Mouse (Mus musculus): Measurements from ENCODE around the gene Akap8l. TPM values are rescaled to one million over a fixed set of nuclear protein-coding genes. Genes with fewer than 3 reads are reported as not detected.

Akap8l gene
- total RNA-seq, 2 experiments from 2014 or later: 20.8 to 28.0 TPM

DNA sequence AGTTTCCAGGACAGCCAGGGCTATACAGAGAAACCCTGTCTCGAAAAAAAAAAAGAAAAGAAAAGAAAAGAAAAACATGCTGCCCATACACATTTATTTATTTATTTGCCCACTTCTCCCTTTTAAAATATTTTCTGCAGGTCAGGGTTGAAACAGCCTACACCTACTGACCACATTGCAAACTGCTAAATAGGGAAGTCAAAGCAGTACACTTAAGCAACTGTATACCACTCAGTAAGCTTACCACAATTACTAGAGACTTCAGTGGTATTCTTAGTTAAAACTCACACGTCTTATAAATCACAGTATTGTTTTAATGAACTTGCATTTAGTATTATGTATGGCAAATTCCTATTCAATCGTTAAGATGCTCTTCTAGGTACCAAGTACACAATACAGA lies 69.8 kb downstream of the Akap8l start:
- intact Hi-C loops (cut with DNase I; ENCODE audit: low total_unique reads): no loop called here
- DNase-seq: no peak

DNA sequence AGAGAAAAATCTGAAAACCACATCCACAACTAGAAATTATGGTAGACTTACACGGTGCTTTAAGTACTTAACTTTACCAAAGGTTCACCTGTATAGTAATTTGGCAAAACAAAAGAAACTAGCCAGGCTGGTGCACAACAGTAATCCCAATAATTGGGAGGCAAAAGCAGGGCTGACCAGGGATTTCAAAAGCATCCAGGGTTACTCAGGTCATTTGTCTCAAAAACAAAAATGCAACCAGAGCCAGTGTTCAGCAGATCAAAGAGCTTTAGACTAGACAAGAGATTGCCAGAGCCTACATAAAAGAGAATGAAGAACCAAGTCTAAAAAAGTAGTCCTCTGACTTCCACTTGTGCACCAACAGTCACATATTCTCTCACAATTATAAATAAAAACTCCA lies 73.2 kb downstream of the Akap8l start:
- intact Hi-C loops (cut with DNase I; ENCODE audit: low total_unique reads): no loop called here
- DNase-seq: no peak

DNA sequence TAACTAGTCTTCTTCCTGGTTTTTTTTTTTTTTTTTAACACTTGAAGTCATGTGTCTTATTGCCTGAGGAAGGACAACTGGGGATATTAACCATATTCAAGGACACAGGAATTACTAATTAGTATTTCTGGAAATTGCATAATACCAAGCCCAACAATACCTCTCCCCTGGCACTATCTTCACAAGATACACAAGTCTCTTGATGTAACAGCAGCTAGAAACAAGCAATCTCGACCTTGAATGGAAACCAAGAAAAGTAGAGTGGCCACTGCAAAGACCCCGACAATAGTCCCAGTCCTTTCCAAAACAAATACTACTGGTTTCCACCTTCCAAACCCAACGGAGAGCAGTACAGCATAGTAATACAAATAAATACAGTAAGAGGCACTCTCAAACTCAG lies 74.8 kb downstream of the Akap8l start:
- intact Hi-C loops (cut with DNase I; ENCODE audit: low total_unique reads): no loop called here
- no peak for DNase-seq

Small RNA genes within 50 kb of the gene (microRNA-seq; reads per million reads assigned to microRNA genes)
- 0 reads per million in 2 experiments for gene Gm22201

Other genes starting within 250 kb of the Akap8l start
- gene Notch3, start 183.8 kb downstream of the Akap8l start, total RNA-seq (2021): 10 to 100 TPM; 28.5 to 34.6 TPM
- gene Ephx3, start 161.1 kb downstream of the Akap8l start, total RNA-seq (2021): under 1 TPM in 1 of 2 experiments, not detected in 1; 0.18 TPM
- 10 to 100 TPM; 47.0 to 47.7 TPM for gene Brd4, start 65.9 kb downstream of the Akap8l start, total RNA-seq (2021)
- gene Akap8, start 29.4 kb downstream of the Akap8l start, total RNA-seq (2021): 10 to 100 TPM; 29.3 to 30.5 TPM
- 10 to 100 TPM; 14.3 to 15.3 TPM for gene Wiz, start 38.8 kb upstream of the Akap8l start, total RNA-seq (2021)
- under 1 TPM in 1 of 2 experiments, not detected in 1; 0.14 TPM for gene Rasal3, start 53.0 kb upstream of the Akap8l start, total RNA-seq (2021)
- not detected for gene Pglyrp2, start 73.6 kb upstream of the Akap8l start, total RNA-seq (2021)
- under 1 TPM in 1 of 2 experiments, not detected in 1; 0.82 TPM for gene Cyp4f39, start 102.1 kb upstream of the Akap8l start, total RNA-seq (2021)
- gene Cyp4f17, start 155.4 kb upstream of the Akap8l start, total RNA-seq (2021): 1 to 10 TPM in 1 of 2 experiments, under 1 TPM in 1; 0.90 to 1.3 TPM
- gene Cyp4f16, start 186.0 kb upstream of the Akap8l start, total RNA-seq (2021): 1 to 10 TPM; 2.0 to 2.3 TPM